Mouse (Mus musculus) heart, postnatal 10 days (tissue): ENCODE measurements around the gene Gabrr3. TPM values are rescaled to one million over a fixed set of nuclear protein-coding genes. Genes with fewer than 3 reads are reported as not detected.

Source experiments
- DNase-seq, 2 experiments: peaks; one replicate each; pipeline ENCODE4 v3.0.0; 2021
- intact Hi-C: fragments of 180-260 bp; cut with DNase I; formaldehyde crosslinking; loops from one replicate; pipeline ENCODE4 v1.15.1; 2025
- total RNA-seq, 2 experiments: library from RNA; stranded (reverse); gene quantifications; 2 replicates each; pipeline ENCODE4 v1.2.3; 2021

Gene Gabrr3
- total RNA-seq, 2 experiments from 2014 or later = not detected

- DNase-seq = no peak
- intact Hi-C loops = no loop called here
Measured at GRCm38 (mm10) chr16:59463567-59463966, 56.4 kb downstream of the Gabrr3 start.

DNA sequence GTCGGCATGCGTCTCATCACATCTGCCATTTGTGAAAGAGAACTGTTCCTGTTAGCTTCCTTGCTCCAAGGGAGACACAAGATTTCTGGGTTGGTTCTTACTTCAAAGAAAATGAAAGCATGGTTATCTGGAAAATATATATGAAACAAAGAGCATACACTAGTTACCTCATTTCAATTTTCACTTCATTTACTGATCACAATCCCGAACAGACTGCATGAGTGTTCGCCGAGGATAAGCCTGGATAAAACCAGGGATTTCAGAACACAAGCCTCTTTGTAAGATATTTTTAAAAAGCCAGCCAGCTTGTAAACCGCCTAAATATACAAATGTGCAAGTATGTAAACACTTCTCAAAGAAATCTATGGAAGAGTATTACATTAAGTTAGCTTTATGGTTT, 56.8 kb downstream of the Gabrr3 start:
- intact Hi-C loops = no loop called here
- DNase-seq = no peak

GRCm38 (mm10) chr16:59469846-59470245, 62.7 kb downstream of the Gabrr3 start:
- DNase-seq = no peak
- intact Hi-C loops = loop anchor here (5.0 kb wide), 1 partner anchor 48 kb away; no protein-coding TSS in a partner anchor

GRCm38 (mm10) chr16:59471637-59472278, 64.6 kb downstream of the Gabrr3 start, which contains the start of gene Riox2:
Gene Riox2 (plus strand): TSS chr16:59471775.
- peak; percentile 86 to 90 for DNase-seq
- intact Hi-C loops = loop anchor here (5.0 kb wide), 1 partner anchor 49 kb away; no protein-coding TSS in a partner anchor

GRCm38 (mm10) chr16:59472546-59472945, 65.4 kb downstream of the Gabrr3 start:
- intact Hi-C loops = loop anchor here (5.0 kb wide), 1 partner anchor 50 kb away; no protein-coding TSS in a partner anchor
- no peak for DNase-seq

- intact Hi-C loops = loop anchor here (1.0 to 5.0 kb wide), 3 partner anchors 52 to 143 kb away; partner anchors contain the start of gene Crybg3
- DNase-seq = peak; percentile 75 to 84
Measured at GRCm38 (mm10) chr16:59474788-59475187, 67.7 kb downstream of the Gabrr3 start.

DNA sequence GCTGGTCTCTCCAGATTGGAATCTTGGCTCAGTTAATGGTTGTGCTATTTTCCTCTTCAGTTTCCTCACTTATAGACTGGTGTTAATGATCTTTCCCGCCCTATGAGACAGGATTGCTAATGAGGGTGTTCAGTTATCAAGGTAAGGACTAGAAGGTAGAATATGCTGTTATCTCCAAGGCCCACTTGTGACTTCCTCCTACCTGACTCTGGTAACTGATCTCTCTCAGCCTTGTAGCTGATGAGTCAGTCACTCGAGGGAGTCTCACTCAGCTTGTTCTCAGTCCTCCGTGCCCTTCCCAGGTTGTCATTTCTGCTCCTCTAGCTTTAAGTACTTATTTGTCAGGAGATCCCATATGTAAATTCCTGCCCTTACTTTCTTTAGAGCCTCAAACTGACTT, 70.8 kb downstream of the Gabrr3 start:
- intact Hi-C loops = loop anchor here (5.0 kb wide), 1 partner anchor 124 kb away; the partner anchor contains the start of gene Crybg3
- DNase-seq = no peak

DNA sequence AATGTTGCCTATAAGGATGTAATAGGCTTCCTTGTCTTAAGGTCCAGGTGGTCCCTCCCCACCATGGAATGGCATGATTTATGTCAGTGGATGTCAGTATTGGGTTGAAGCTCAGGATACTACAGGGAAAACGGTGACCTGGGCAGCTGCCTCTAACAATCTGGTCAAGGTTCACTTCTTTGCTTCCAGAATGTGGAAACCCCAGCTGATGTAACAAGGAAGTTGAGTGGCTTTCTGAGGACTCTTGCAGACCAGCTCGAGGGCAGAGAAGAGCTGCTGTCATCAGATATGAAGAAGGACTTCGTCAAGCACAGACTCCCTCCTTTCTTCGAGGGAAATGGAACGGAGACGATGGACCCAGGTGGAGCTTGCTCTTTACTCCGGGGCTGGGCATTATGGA, 80.1 kb downstream of the Gabrr3 start:
- intact Hi-C loops = no loop called here
- DNase-seq = no peak

DNA sequence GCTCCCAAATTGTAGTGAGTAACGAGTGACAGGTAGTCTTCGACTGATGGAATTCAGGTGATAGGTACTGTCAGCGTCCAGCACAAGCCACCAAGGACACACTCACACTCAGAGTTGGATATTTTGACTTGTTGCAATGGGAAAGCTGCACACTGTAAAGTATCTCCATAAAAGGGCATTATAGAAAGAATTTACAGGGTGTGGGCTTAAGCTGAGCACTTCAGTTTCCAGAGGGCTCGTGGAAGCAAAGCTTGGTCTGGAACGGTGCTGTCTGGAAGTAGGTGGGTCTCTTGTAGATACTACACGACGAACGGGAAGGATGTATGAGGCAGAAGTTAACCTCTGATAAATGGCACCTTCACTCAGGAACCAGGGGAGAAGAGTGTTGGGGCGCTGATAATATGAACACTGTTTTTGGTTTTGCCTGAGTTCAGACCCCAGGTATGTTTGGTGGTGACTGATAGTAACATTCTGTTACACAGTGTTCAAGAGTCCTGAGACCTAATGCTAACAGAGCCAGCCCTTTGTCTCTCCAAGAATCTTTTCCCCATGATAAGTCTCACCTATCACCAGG, 80.9 kb downstream of the Gabrr3 start:
- DNase-seq = no peak
- intact Hi-C loops = no loop called here

- intact Hi-C loops = no loop called here
- no peak for DNase-seq
Measured at GRCm38 (mm10) chr16:59493199-59493598, 86.1 kb downstream of the Gabrr3 start.

DNA sequence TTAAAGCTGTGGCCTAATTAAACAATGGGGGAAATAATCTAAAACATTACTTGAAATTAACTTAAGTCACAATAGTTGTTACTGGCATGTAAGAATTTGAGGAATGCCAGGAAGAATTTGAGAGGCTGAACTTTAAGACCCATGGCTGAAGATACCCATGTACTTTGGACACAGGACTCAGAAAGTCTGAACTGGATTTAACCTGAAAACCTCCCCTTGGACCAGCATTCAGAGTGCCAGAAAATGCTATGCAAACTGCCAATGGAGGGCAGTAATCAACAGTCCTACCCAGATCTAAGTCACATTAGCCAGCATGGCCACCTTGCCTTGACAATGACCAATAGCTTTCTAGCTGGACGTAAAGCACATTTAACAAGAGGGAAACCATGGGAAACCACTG, 90.8 kb downstream of the Gabrr3 start:
- no peak for DNase-seq
- intact Hi-C loops = no loop called here

GRCm38 (mm10) chr16:59499180-59499579, 92.0 kb downstream of the Gabrr3 start:
- intact Hi-C loops = no loop called here
- DNase-seq = no peak

- no peak for DNase-seq
- intact Hi-C loops = no loop called here
Measured at GRCm38 (mm10) chr16:59509830-59510229, 102.7 kb downstream of the Gabrr3 start.

Other genes with a start within 250 kb of the Gabrr3 start
- not detected for gene Olfr196, start 236.9 kb upstream of the Gabrr3 start, total RNA-seq
- gene Olfr198, start 203.8 kb upstream of the Gabrr3 start, total RNA-seq = not detected
- not detected for gene Olfr199, start 187.6 kb upstream of the Gabrr3 start, total RNA-seq
- gene Olfr201, start 134.7 kb upstream of the Gabrr3 start, total RNA-seq = not detected
- gene Olfr202, start 120.5 kb upstream of the Gabrr3 start, total RNA-seq = not detected
- gene Olfr203, start 108.5 kb upstream of the Gabrr3 start, total RNA-seq = not detected
- gene Olfr204, start 89.1 kb upstream of the Gabrr3 start, total RNA-seq = not detected
- not detected for gene Olfr205, start 76.2 kb upstream of the Gabrr3 start, total RNA-seq
- not detected for gene Olfr206, start 58.1 kb upstream of the Gabrr3 start, total RNA-seq
- gene Olfr209, start 43.3 kb upstream of the Gabrr3 start, total RNA-seq = not detected
- gene Riox2, start 64.4 kb downstream of the Gabrr3 start, total RNA-seq = 10 to 100 TPM; 11.7 to 15.3 TPM
- 10 to 100 TPM; 61.9 to 64.6 TPM for gene Crybg3, start 193.6 kb downstream of the Gabrr3 start, total RNA-seq
- 1 to 10 TPM; 7.1 to 8.7 TPM for gene Arl6, start 232.1 kb downstream of the Gabrr3 start, total RNA-seq